Mouse (Mus musculus) heart, adult 2 months (tissue): ENCODE data around the gene Tubb3.

ENCODE experiments used
- CTCF ChIP-seq: fragments of 200-600 bp; IDR thresholded peaks from 2 replicates; pipeline ENCODE4 v1.8.1; 2022; ENCODE audit warnings: antibody characterized with exemption, mild to moderate bottlenecking, moderate library complexity
- POLR2A ChIP-seq: fragments of 200-500 bp; IDR thresholded peaks from 2 replicates; pipeline ENCODE4 v1.6.1; 2011; ENCODE audit warnings: mild to moderate bottlenecking, low read depth, low read length, control low read depth; ENCODE audit not compliant: insufficient read depth

DNA sequence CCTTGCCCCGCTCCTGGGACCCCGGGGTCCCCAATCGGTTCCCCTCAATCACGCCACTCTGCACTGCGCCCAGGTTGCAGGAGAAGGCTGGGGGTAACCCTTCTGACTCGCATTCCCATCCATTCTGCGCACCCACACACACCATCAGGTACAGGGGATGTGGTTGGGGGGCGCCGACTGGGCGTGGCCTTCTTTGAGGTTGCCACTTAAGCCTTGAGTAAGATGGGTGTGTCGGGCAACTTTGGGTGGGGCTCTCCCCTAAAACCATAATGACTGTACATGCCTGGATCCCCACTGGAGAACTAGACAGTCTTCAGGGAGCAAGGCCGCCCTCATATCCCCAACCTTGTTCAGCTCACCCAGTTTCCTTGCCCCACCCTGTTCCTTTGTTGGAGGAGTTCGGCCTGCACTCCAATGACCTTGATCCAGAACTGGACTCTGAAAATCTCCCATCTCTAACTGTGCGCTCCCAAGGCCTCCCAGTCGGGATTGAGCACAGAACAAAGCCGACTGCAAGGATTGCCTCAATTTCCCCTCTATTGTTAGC lies 630 bp downstream of the Tubb3 start:
- no peak for TF ChIP-seq CTCF
- TF ChIP-seq POLR2A, result no peak
